Mouse (Mus musculus): ENCODE measurements at regions not wholly inside any gene's neighbourhood (a gene's known extent, or its start where the extent isn't known, plus 50 kb on each side); places are given as distances from the start of the nearest gene placed in this dataset.

DNA sequence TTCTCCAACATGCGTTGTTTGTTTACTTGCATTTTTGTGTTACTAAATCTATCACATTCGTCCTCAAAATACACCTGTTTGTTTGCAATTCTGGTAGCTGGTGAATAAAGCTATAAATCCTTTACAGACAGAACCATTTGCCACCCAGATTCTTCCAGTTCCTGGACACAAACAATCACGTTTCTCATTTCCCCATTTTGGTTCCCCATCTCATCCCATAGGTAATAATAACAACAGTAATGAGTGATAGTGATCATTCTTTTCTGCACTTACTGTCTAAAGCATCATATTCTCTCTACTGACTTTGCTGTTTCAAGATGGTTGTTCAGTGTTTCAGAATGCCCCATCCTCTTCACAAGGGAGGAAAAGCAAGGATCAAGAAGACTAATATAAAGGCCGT, 368.3 kb downstream of the Rpl36a-ps1 start:
- Histone ChIP-seq H3K36me3 (no peaks in the 10 kb centered on the region), H3K4me2 (replicated peaks) (no peak overlapping the region), H3K9me3 (no peaks in the 10 kb centered on the region), H3K4me1 (no peaks in the 10 kb centered on the region), H3K27me3 (no peaks in the 10 kb centered on the region), H3K9ac (replicated peaks) (no peak overlapping the region), H3K27ac (replicated peaks) (no peak overlapping the region), H3K4me3 (no peak overlapping the region)
- 90% methylated on average over 4 of the region's 4 CpGs for WGBS
- ATAC-seq (replicated peaks): no peak

DNA sequence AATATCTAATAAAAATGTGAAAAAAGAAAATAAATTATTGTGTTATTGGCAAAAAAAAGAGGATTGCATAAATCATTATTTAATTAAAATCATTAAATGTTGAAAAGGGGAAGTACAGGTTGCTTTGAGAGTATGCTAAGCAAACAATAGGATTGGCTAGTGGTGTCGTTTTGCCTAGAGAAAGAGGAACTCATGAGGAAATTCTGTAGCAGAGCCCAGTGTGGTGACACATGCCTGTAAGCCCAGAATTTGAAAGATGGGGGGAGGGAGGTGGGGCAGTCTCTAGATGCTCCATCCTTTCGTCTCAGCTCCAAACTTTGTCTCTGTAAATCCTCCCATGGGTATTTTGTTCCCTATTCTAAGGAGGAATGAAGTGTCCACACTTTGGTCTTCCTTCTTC, 388.3 kb downstream of the Rpl36a-ps1 start:
- Histone ChIP-seq H3K4me2 (replicated peaks) (no peak overlapping the region), H3K9me3 (no peaks in the 10 kb centered on the region), H3K4me3 (no peak overlapping the region), H3K4me1 (no peaks in the 10 kb centered on the region), H3K27me3 (no peaks in the 10 kb centered on the region), H3K27ac (replicated peaks) (no peak overlapping the region), H3K36me3 (no peaks in the 10 kb centered on the region), H3K9ac (replicated peaks) (no peak overlapping the region)
- WGBS: 57% methylated on average over 2 of the region's 2 CpGs
- ATAC-seq (replicated peaks): no peak

DNA sequence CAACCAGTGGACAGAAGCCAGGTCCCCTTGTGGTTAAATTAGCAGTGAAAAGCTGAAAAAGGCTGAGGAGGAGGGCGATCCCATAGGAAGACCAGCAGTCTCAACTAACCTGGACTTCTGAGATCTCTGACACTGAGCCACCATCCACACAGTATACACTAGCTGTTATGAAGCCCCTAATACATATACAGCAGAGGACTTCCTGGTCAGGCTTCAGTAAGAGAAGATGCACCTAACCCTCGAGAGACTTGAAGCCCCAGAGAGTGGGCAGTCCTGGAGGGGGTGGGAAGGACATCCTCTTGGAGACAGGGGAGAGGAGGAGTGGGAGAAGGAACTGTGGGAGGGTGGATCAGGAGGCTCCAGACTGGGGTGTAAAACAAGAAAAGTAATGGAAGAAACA, 397.9 kb downstream of the Rpl36a-ps1 start:
- Histone ChIP-seq H3K4me3 (no peak overlapping the region), H3K9me3 (no peaks in the 10 kb centered on the region), H3K9ac (replicated peaks) (no peak overlapping the region), H3K27ac (replicated peaks) (no peak overlapping the region), H3K36me3 (no peaks in the 10 kb centered on the region), H3K27me3 (no peaks in the 10 kb centered on the region), H3K4me2 (replicated peaks) (no peak overlapping the region), H3K4me1 (no peaks in the 10 kb centered on the region)
- 97% methylated on average over 2 of the region's 2 CpGs for WGBS
- ATAC-seq (replicated peaks): no peak

DNA sequence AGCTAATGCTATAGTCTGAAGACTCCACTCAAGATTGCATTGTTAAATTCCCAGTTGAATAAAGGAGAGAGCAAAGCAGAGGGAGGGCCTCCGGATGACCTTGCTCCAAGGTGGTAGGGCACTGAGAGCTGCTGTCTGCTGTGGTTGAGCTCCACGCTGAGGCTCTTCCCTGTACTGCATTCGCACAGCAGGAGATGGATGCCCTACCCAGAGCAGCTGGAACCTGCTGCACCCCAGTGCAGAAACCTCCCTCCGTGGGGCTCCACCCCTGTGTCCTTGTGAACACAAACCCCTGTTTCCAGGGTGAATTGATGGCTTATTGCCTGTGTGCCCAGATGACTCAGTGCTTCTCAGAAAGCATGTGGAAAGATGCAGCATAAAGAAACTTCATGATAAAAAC, 404.3 kb downstream of the Rpl36a-ps1 start:
- no peak overlapping the region for H3K4me2 ChIP-seq (replicated peaks)
- H3K9me3 ChIP-seq: no peaks in the 10 kb centered on the region
- no peak overlapping the region for H3K27ac ChIP-seq (replicated peaks)
- H3K9ac ChIP-seq (replicated peaks): no peak overlapping the region
- no peaks in the 10 kb centered on the region for H3K36me3 ChIP-seq
- no peaks in the 10 kb centered on the region for H3K27me3 ChIP-seq
- ATAC-seq (replicated peaks): 0 out of 2 replicates have a peak, but pooled peaks have one; percentile 38
- no peak overlapping the region for H3K4me3 ChIP-seq
- WGBS: 9% methylated on average over 4 of the region's 4 CpGs
- no peaks in the 10 kb centered on the region for H3K4me1 ChIP-seq

DNA sequence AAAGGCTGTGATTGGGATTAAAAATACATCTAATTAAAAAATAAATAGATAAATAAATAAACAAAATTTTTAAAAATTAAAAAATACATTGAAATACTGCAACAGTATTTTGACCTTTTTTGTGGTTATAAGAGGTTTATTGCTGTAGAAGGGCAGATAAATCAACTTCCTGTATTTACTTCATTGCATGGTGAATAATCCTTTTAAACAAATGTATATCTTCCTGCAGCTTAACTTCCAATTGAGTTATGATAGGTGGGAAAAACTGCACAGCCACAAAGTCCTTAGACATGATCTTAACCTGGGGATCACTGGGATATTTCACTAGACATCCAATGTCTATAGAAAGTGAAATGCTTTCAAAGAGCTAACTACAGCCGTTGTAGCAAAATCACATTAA, 402.1 kb upstream of the Dach1 start:
- no peaks in the 10 kb centered on the region for H3K4me1 ChIP-seq
- H3K27me3 ChIP-seq: no peaks in the 10 kb centered on the region
- H3K4me3 ChIP-seq: no peak overlapping the region
- no peaks in the 10 kb centered on the region for H3K9me3 ChIP-seq
- no peak overlapping the region for H3K9ac ChIP-seq (replicated peaks)
- H3K4me2 ChIP-seq (replicated peaks): no peak overlapping the region
- WGBS: 87% methylated on average over 1 of the region's 1 CpGs
- no peak for ATAC-seq (replicated peaks)
- no peak overlapping the region for H3K27ac ChIP-seq (replicated peaks)
- no peaks in the 10 kb centered on the region for H3K36me3 ChIP-seq

DNA sequence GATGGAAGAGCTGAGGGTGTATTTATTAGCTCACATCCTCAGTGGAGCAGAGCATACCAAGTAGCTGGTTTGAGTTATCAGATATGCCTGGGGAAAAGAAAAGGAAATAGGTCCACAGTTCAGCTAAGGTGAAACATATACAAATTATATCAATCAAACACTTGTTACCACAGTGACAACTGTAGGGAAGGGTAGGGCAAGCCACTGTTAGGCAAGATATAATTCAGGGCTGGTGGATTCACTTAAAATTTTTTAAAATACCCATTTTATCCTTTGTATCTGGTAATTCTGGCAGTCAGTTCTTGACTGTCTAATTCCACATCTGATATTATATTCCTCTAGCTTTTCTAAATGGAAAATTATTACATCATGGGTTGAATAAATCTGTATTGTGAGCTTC, 392.4 kb upstream of the Dach1 start:
- no peaks in the 10 kb centered on the region for H3K27me3 ChIP-seq

DNA sequence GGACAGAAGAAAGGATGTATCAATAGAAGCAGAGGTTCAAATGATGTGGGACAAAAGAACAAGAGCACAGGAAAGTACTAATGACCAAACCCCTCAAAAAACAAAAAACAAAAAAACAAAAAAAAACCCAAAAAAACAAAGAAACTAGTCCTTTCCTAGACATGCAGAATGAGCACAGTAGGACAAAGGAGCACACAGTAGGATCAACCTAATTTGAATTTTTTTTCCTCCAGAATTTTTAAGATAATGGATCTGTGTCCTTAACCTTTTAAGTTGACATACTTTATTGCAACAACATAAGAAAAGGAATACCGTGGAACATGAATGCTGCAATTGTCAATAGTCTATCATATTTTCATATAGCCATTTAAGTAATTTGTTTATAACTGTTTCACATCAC, 370.2 kb upstream of the Dach1 start:
- H3K4me1 ChIP-seq: peaks cover 13% of the 10 kb centered on the region; the same call in 1 of the 2 replicates
- H3K4me3 ChIP-seq: no peak overlapping the region
- H3K4me2 ChIP-seq (replicated peaks): no peak overlapping the region
- ATAC-seq (replicated peaks): no peak
- no peaks in the 10 kb centered on the region for H3K36me3 ChIP-seq
- no peak overlapping the region for H3K9ac ChIP-seq (replicated peaks)
- 98% methylated on average over 1 of the region's 1 CpGs for WGBS
- H3K9me3 ChIP-seq: no peaks in the 10 kb centered on the region
- H3K27ac ChIP-seq (replicated peaks): no peak overlapping the region
- no peaks in the 10 kb centered on the region for H3K27me3 ChIP-seq

More for the DNA sequence above, 392.4 kb upstream of the Dach1 start:
- Histone ChIP-seq H3K4me3 (no peak overlapping the region), H3K27ac (replicated peaks) (no peak overlapping the region), H3K4me1 (no peaks in the 10 kb centered on the region), H3K4me2 (replicated peaks) (no peak overlapping the region), H3K9me3 (no peaks in the 10 kb centered on the region), H3K9ac (replicated peaks) (no peak overlapping the region), H3K36me3 (no peaks in the 10 kb centered on the region)
- no peak for ATAC-seq (replicated peaks)

DNA sequence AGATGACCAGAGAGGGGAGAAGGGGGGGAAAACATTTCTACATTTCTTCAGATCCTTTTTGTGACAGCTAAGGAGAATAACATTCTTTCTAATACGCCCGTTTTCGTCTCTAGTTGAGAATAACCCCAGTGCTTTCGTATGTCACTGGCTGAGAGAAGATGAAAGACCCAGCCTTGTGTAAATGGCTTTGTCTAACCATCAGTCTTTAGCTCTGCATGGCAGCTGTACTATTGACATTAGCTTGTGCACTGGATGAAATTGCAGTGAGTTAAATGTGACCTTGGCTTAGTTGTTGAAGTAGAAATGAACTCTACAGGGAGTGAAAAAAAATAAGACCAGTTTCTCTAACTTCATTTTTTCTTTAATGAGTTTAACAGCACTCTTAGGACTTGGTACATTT, 368.7 kb upstream of the Dach1 start:
- 18% methylated on average over 4 of the region's 4 CpGs for WGBS
- H3K27ac ChIP-seq (replicated peaks): peak overlapping the region; percentile 31; the same call in 1 of the 2 replicates

DNA sequence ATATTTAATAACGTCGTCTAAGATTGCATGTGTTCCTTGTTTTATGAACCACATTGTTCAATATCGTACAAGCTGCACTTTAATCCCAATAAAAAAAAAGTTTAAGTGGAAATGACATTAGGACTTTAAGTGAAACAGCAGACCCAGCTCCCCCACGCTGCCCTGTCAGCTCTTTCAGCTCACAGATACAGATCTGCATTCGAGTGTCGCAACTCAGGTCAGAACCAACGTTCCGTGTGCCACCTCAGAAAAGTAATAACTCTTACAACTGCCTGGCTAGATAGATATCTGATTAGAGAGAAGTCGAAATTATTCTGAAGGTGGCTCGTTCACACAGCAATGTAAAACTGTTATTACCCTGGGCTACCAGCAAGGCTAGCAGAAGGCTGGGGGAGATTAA, 364.0 kb upstream of the Dach1 start:
- peak overlapping the region; percentile 37; the same call in 1 of the 2 replicates for H3K27ac ChIP-seq (replicated peaks)
- H3K4me2 ChIP-seq (replicated peaks): no peak overlapping the region
- no peak overlapping the region for H3K9ac ChIP-seq (replicated peaks)
- H3K9me3 ChIP-seq: no peaks in the 10 kb centered on the region
- peaks cover 16% of the 10 kb centered on the region; the same call in 1 of the 2 replicates for H3K4me1 ChIP-seq
- H3K4me3 ChIP-seq: no peak overlapping the region
- no peak for ATAC-seq (replicated peaks)
- no peaks in the 10 kb centered on the region for H3K36me3 ChIP-seq
- WGBS: 80% methylated on average over 10 of the region's 10 CpGs
- H3K27me3 ChIP-seq: no peaks in the 10 kb centered on the region

More for the DNA sequence above, 368.7 kb upstream of the Dach1 start:
- H3K9ac ChIP-seq (replicated peaks): no peak overlapping the region
- ATAC-seq (replicated peaks): peak; percentile 75
- H3K27me3 ChIP-seq: no peaks in the 10 kb centered on the region
- no peak overlapping the region for H3K4me3 ChIP-seq
- no peak overlapping the region for H3K4me2 ChIP-seq (replicated peaks)
- H3K4me1 ChIP-seq: peaks cover 17% of the 10 kb centered on the region; the same call in 1 of the 2 replicates
- H3K9me3 ChIP-seq: no peaks in the 10 kb centered on the region
- no peaks in the 10 kb centered on the region for H3K36me3 ChIP-seq

DNA sequence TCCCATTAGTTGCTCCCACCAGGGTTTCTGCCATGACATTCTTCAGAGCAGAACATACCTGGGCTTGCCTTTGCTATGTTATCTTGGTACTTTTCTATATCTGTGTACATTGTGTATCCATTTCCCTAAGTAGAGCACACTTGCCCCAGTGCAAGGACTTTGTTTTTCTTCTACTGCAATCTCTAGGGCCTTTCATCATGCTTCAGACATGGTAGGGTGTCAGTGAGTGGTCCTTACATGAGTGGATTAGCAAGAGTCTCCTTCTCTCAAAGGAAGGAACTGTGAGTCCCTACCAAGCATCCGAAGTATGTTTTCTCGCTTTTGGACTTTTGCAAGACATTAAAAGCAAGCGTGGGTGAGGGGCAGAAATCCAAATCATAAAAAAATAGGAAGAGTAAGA, 351.4 kb upstream of the Dach1 start:
- no peak overlapping the region for H3K27ac ChIP-seq (replicated peaks)
- ATAC-seq (replicated peaks): no peak
- no peaks in the 10 kb centered on the region for H3K9me3 ChIP-seq
- no peak overlapping the region for H3K4me3 ChIP-seq
- H3K4me1 ChIP-seq: peaks cover 3% of the 10 kb centered on the region; the same call in 1 of the 2 replicates
- H3K4me2 ChIP-seq (replicated peaks): no peak overlapping the region
- H3K36me3 ChIP-seq: no peaks in the 10 kb centered on the region
- no peaks in the 10 kb centered on the region for H3K27me3 ChIP-seq
- WGBS: 98% methylated on average over 3 of the region's 3 CpGs
- H3K9ac ChIP-seq (replicated peaks): no peak overlapping the region

DNA sequence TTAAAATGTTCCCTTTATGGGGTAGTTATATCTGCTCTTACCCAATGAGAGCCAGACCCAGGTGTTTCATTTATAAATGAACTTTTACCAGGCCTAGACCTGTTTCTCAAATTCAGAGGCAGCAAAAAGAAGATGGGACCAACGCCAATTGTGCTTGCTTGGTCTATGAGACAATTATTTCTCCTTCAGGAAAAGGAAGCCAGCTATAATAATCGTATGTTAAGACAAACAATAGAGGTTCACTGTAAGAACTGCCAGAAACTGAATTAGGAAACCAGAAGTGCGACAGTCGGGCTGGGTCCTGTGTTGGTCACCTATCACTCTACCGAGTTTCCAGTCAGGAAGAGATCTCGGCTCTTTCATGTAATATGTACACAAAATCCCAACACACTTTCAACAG, 335.8 kb upstream of the Dach1 start:
- H3K4me3 ChIP-seq: no peak overlapping the region
- no peaks in the 10 kb centered on the region for H3K36me3 ChIP-seq
- H3K9ac ChIP-seq (replicated peaks): no peak overlapping the region
- no peak overlapping the region for H3K4me2 ChIP-seq (replicated peaks)
- no peak for ATAC-seq (replicated peaks)
- H3K4me1 ChIP-seq: no peaks in the 10 kb centered on the region
- no peaks in the 10 kb centered on the region for H3K9me3 ChIP-seq
- H3K27me3 ChIP-seq: no peaks in the 10 kb centered on the region
- H3K27ac ChIP-seq (replicated peaks): no peak overlapping the region
- WGBS: 83% methylated on average over 6 of the region's 6 CpGs

DNA sequence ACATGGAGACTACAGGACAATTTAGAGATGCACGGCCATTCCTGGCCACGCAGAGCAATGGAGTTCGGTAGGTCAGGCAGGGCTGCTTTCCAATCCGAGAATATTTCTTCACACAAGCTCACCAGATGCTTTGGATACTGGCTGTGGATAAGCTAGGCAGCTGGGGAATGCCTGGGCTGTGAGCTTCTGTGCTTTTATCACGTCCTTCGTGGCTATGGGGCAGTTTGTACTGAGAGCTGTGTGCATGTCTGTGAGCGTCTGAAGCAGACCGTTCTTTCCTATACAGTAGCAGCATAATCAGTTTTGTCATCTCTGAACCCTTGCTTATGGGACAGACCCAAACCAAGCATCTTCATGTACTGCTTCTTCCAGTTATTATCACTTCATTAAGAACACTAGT, 307.9 kb upstream of the Dach1 start:
- Histone ChIP-seq H3K36me3 (no peaks in the 10 kb centered on the region), H3K27me3 (no peaks in the 10 kb centered on the region)
- whole genome bisulfite sequencing: 83% methylated on average over 8 of the region's 8 CpGs

DNA sequence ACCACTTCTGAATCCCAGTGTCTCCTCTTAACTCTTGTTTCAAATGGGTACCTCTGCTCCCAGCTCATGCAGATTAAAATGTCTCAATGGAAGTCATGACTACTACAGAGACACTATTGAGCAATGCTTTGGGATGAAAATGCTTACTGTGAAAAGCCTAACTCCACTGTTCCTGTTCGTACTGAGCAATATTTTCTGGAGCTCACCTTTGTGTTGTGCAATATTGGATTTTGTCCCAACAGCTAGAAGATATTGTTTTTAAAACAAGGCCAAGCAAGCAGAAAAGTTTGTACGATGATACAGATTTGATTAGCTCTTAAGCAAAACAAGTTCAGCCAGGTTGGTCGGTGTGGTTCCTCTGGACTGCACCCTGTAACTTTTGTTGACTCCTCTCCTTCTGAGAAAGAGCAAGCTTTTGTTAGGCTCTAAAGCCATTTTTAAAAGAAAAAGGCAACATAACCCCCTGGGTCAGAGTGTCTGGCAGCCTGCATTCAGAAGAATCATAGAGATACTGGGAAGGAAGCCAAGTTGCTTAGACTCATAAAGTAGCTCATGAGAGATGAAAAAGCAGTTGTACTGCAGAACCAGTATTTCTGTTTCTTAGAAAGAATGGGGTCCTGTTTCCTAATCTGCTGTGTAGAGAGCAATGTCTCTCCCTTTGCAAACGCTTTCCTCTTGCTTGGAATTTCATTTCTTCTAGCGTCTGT, 302.4 kb upstream of the Dach1 start:
- no peaks in the 10 kb centered on the region for H3K27me3 ChIP-seq
- no peaks in the 10 kb centered on the region for H3K9me3 ChIP-seq
- H3K4me1 ChIP-seq: 0 out of 2 replicates have a peak, but pooled peaks cover 6% of the 10 kb centered on the region
- no peaks in the 10 kb centered on the region for H3K36me3 ChIP-seq
- H3K4me3 ChIP-seq: no peak overlapping the region
- no peak overlapping the region for H3K27ac ChIP-seq (replicated peaks)
- no peak overlapping the region for H3K9ac ChIP-seq (replicated peaks)
- no peak for ATAC-seq (replicated peaks)
- no peak overlapping the region for H3K4me2 ChIP-seq (replicated peaks)
- 40% methylated on average over 5 of the region's 5 CpGs for WGBS

More for the DNA sequence above, 307.9 kb upstream of the Dach1 start:
- Histone ChIP-seq H3K4me1 (no peaks in the 10 kb centered on the region), H3K27ac (replicated peaks) (no peak overlapping the region), H3K4me3 (no peak overlapping the region), H3K4me2 (replicated peaks) (no peak overlapping the region), H3K9me3 (no peaks in the 10 kb centered on the region), H3K9ac (replicated peaks) (no peak overlapping the region)
- ATAC-seq (replicated peaks): no peak
